Mouse (Mus musculus): ENCODE results near the gene Gm49322.

- TF ChIP-seq EP300 (IDR thresholded peaks at IDR 0.05; ENCODE audit: insufficient read depth, low read depth, low read length) (no peak), CTCF (IDR thresholded peaks at IDR 0.05) (no peak)
Observed at GRCm38 (mm10) chr10:80658841-80659202, 53.0 kb downstream of the Gm49322 start.
